Mouse (Mus musculus) embryo, embryonic 10.5 days (tissue): ENCODE measurements around the gene Txndc2.

ENCODE experiments used
- DNase-seq: peaks from one replicate; pipeline ENCODE4 v3.0.0-alpha.2; 2015; ENCODE audit warnings: low spot score

The Txndc2 gene

GRCm38 (mm10) chr17:65612391-65613141, 29.4 kb downstream of the Txndc2 start:
- DNase-seq: peak; percentile 50

GRCm38 (mm10) chr17:65611721-65612120, 30.2 kb downstream of the Txndc2 start:
- DNase-seq: peak; percentile 25

GRCm38 (mm10) chr17:65608743-65609142, 33.2 kb downstream of the Txndc2 start:
- DNase-seq: no peak

- DNase-seq: no peak
Observed at GRCm38 (mm10) chr17:65608312-65608687, 33.7 kb downstream of the Txndc2 start.

GRCm38 (mm10) chr17:65607574-65608311, 34.2 kb downstream of the Txndc2 start:
- no peak for DNase-seq

GRCm38 (mm10) chr17:65606014-65606413, 36.0 kb downstream of the Txndc2 start:
- DNase-seq: no peak

GRCm38 (mm10) chr17:65604892-65605291, 37.1 kb downstream of the Txndc2 start:
- DNase-seq: no peak

GRCm38 (mm10) chr17:65604315-65604714, 37.7 kb downstream of the Txndc2 start:
- DNase-seq: no peak

GRCm38 (mm10) chr17:65597857-65598486, 44.0 kb downstream of the Txndc2 start:
- no peak for DNase-seq

GRCm38 (mm10) chr17:65594687-65595086, 47.3 kb downstream of the Txndc2 start:
- no peak for DNase-seq
